Mouse (Mus musculus) thymus, adult 2 months (tissue): ENCODE results near the gene S100pbp.

ENCODE experiments used
- CTCF ChIP-seq: fragments of 200-500 bp; IDR thresholded peaks from 2 replicates; pipeline ENCODE4 v1.5.1; 2012; ENCODE audit warnings: mild to moderate bottlenecking, control low read depth, low read length, moderate library complexity, borderline replicate concordance; ENCODE audit not compliant: control insufficient read depth, poor library complexity, insufficient read depth; ENCODE audit errors: extremely low read depth
- POLR2A ChIP-seq: fragments of 200-500 bp; IDR thresholded peaks from 2 replicates; pipeline ENCODE4 v1.6.1; 2012; ENCODE audit warnings: mild to moderate bottlenecking, low read length, control low read depth, moderate library complexity; ENCODE audit not compliant: control insufficient read depth, poor library complexity, insufficient read depth; ENCODE audit errors: extremely low read depth

GRCm38 (mm10) chr4:129238579-129239016 is 49.1 kb upstream of the S100pbp start:
- TF ChIP-seq CTCF (no peak), POLR2A (no peak)
